Mouse (Mus musculus): Measurements from ENCODE around the gene Olfr516.

Gene Olfr516

DNA sequence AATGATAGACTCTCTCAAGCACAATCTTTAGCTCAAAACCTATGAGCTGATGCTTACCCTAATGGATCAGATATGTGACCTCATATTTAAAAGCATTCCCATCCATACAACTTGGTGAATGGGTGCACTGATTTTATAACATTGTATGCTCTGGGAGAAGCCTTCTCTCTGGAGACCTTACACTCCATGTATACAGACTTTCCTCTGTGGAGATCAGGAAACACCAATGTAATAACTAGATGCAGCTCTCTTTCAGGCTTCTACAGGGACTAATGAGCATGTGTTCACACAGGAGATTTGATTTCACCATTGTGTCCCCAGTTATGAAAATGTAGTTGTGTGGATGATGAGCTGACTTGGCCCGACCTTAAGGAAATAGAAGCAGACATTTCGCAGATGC lies at the start of gene Olfr516:
TSS of gene Olfr516 (minus strand) at position 101 of the 400 bp plus-strand sequence.
- DNase-seq (ENCODE audit: low read depth), result no peak

DNA sequence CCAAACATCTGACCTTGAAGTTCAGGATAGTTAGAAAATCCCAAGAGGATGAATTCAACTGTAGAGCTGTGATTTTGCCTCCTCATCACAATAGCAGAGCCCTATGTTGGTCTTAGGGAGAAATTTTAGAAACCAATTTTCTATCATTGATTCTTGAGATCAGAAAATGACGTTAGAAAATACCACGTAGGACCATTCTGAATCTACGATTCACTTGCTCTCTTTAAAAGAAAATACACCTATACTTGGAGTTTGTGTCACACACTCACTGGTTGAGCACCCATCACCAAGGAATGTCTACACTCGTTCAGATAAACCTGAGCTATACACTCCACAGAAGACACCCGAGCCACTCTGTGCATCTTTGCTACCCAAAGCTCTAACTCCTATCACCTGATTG lies 44.0 kb upstream of the Olfr516 start, which contains the start of gene Olfr519:
TSS of gene Olfr519 (minus strand) at position 101 of the 400 bp plus-strand sequence.
- no peak for DNase-seq (ENCODE audit: low read depth)

DNA sequence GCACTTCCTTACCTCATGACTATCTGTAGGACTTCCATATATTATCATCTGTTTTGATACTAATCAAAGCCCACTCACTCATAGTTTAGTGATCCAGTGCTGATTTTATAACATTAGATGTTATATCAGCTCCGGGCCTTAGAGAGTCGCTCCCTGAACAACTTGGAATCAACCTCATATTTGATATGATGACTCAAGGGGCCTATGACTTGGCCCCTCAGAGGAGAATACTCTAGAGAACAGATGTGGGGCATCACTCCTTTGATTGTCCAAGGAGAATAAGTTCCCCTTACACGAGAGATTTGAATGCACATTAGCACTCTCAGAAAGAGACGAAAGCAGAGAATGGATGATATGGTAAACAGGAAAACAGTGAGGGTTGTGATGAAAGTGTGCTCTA lies 34.6 kb upstream of the Olfr516 start, which contains the start of gene Olfr518:
TSS of gene Olfr518 (minus strand) at position 101 of the 400 bp plus-strand sequence.
- no peak for DNase-seq (ENCODE audit: low read depth)

DNA sequence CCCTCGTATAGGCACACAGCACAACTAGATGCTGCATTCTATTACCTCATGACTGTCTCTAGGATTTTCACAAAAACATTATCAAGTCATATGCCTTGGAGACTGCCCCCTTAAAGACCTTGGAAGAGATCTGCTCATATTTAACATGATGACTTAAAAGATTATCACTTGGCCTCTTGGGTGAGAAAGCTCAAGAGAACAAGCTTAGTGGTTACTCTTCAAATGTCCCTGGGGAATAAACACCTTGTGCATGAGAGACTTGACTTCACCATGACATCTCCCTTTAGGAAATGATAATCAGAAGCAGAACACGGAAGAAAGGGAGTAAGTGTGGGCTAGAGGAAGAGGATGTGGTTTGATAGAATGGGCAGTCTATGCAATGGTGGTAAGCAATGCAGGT lies 21.9 kb upstream of the Olfr516 start, which contains the start of gene Olfr517:
TSS of gene Olfr517 (minus strand) at position 101 of the 400 bp plus-strand sequence.
- DNase-seq (ENCODE audit: low read depth), result no peak

DNA sequence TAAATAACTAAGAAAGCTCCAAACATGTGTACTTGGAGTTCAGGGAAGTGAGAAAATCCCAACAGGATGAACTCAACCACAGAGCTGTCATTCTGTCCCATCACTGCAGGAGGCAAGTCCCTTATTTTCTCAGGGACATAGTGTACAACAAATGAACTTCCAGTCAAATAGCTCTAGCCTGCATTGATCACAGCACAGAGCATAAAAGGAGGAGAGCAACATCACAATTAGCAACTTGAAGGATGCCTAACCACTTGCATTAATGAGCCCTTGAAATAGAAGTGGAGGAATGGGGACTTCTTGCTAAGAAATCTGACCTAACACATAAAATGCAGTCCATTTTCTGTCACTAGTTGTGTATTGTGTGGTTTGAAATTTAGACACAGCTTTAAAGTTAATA lies 24.4 kb downstream of the Olfr516 start, which contains the start of gene Olfr514:
TSS of gene Olfr514 (minus strand) at position 101 of the 400 bp plus-strand sequence.
- no peak for DNase-seq (ENCODE audit: low read depth)

DNA sequence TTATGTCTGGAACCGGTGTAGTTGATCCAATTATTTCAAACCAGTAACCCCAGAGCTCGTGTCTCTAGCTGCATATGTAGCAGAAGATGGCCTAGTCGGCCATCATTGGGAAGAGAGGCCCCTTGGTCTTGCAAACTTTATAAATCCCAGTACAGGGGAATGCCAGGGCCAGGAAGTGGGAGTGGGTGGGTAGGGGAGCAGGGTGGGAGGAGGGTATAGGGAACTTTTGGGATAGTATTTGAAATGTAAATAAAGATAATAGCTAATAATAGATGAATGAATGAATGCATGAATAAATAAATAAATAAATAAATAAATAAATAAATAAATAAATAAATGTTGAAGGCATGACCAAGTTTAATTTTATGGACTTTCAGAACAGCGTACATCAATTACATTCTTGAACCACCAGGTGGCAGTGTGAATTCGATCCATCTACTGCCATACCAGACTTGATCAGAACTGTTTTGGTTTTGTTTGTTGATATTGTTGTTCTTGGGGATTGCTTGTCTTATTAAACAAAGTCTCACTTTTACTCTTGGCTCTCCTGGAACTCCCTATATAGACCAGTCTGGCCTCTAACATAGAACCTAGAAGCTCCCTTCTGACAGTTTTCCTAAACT lies 35.6 kb downstream of the Olfr516 start:
- peak; percentile 13 for DNase-seq (ENCODE audit: low read depth)

DNA sequence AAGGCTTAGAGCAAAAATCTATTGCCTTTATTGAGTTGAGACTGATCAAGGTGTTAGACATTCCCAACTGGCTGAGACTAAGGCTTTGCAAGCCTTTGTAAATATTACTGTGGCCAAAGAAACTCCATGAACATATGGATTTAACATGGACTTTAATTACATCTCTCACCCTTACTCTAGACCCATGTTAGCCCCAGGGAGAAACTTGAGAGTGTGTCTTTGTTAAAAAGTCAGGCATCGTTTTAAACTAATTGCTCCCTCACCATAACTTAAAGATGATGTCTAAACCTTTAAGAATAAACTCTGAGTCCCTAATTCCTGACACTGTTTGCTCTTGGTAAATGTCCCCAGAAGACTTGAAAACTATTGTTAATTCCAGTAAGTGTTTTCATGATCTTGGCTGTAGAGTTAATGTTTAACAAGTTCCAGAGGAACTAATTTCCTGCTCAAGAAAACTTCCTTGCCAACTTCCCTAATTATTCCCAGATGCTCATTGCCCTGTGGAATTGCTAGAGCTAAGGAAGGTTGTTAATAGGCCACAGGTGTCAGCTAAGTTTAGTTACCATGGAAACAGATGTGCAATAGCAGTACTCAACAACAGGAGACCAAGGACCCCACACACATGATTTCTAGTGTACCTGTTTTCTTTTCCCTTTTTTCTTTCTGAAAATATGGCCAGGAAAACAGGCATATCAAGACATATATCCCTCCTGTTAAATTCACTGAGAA lies 53.0 kb downstream of the Olfr516 start:
- DNase-seq (ENCODE audit: low read depth), result no peak
